Mouse (Mus musculus): ENCODE measurements at regions not wholly inside any gene's neighbourhood (a gene's known extent, or its start where the extent isn't known, plus 50 kb on each side); places are given as distances from the start of the nearest gene placed in this dataset.
"Not testable (repeated sequence)": the region's sequence is repeated elsewhere in the genome, so short reads cannot be mapped to it uniquely, and the experiment has no call there.

- no peak for DNase-seq (ENCODE audit: low spot score in 2 of 2)
These were observed 983.8 kb downstream of the 4930447A16Rik start for GRCm38 (mm10) chr15:38409168-38409567.

GRCm38 (mm10) chr15:38410462-38410861 is 985.1 kb downstream of the 4930447A16Rik start:
- DNase-seq (ENCODE audit: low spot score in 2 of 2) = no peak

- peak in 1 of 2 experiments; percentile 2 for DNase-seq (ENCODE audit: low spot score in 2 of 2)
These were observed 987.1 kb downstream of the 4930447A16Rik start for GRCm38 (mm10) chr15:38412481-38412880.

- peak in 1 of 2 experiments; percentile 20 for DNase-seq (ENCODE audit: low spot score in 2 of 2)
These were observed 988.0 kb downstream of the 4930447A16Rik start for GRCm38 (mm10) chr15:38413329-38413728.

- peak in 1 of 2 experiments; percentile 17 for DNase-seq (ENCODE audit: low spot score in 2 of 2)
These were observed 989.1 kb downstream of the 4930447A16Rik start for GRCm38 (mm10) chr15:38414318-38415090.

GRCm38 (mm10) chr15:38415091-38415486 is 989.7 kb downstream of the 4930447A16Rik start:
- DNase-seq (ENCODE audit: low spot score in 2 of 2) = peak in 1 of 2 experiments; percentile 8

GRCm38 (mm10) chr15:38419621-38420020 is 994.3 kb downstream of the 4930447A16Rik start:
- DNase-seq (ENCODE audit: low spot score in 2 of 2) = peak in 1 of 2 experiments; percentile 13

GRCm38 (mm10) chr15:38420784-38421183 is 995.4 kb downstream of the 4930447A16Rik start:
- DNase-seq (ENCODE audit: low spot score in 2 of 2) = peak in 1 of 2 experiments; percentile 13

- peak in 1 of 2 experiments; percentile 19 for DNase-seq (ENCODE audit: low spot score in 2 of 2)
These were observed 997.4 kb downstream of the 4930447A16Rik start for GRCm38 (mm10) chr15:38422741-38423140.

GRCm38 (mm10) chr15:38425506-38425905 is 1000.2 kb downstream of the 4930447A16Rik start:
- DNase-seq (ENCODE audit: low spot score in 2 of 2) = no peak

GRCm38 (mm10) chr15:38427966-38428365 is 1002.6 kb downstream of the 4930447A16Rik start:
- DNase-seq (ENCODE audit: low spot score in 2 of 2) = peak in 1 of 2 experiments; percentile 2

GRCm38 (mm10) chr15:38431668-38432067 is 1006.3 kb downstream of the 4930447A16Rik start:
- peak in 1 of 2 experiments; percentile 20 for DNase-seq (ENCODE audit: low spot score in 2 of 2)

- no peak for DNase-seq (ENCODE audit: low spot score in 2 of 2)
These were observed 1008.0 kb downstream of the 4930447A16Rik start for GRCm38 (mm10) chr15:38433386-38433785.

GRCm38 (mm10) chr15:38434239-38434638 is 1008.9 kb downstream of the 4930447A16Rik start:
- DNase-seq (ENCODE audit: low spot score in 2 of 2) = not testable (repeated sequence)
